Mouse (Mus musculus) heart, adult 2 months (tissue): ENCODE measurements around the gene Fzd7. TPM values are rescaled to one million over a fixed set of nuclear protein-coding genes. Genes with fewer than 3 reads are reported as not detected.

ENCODE experiments used
- DNase-seq, 2 experiments: peaks; one replicate each; pipeline ENCODE4 v3.0.0; 2021
- H3K27ac ChIP-seq: fragments of 200-600 bp; 2 replicates; pipeline ENCODE4 v1.8.1; 2022
- H3K27me3 ChIP-seq: fragments of 200-500 bp; 2 replicates; pipeline ENCODE4 v1.6.1; 2012; ENCODE audit warnings: mild to moderate bottlenecking, low read length, inconsistent platforms, mixed read lengths; ENCODE audit not compliant: control insufficient read depth, insufficient read depth
- H3K36me3 ChIP-seq: fragments of 200-500 bp; 2 replicates; pipeline ENCODE4 v1.6.1; 2012; ENCODE audit warnings: low read length, inconsistent platforms; ENCODE audit not compliant: control insufficient read depth, insufficient read depth
- H3K4me1 ChIP-seq: fragments of 200-500 bp; 2 replicates; pipeline ENCODE4 v1.6.1; 2011; ENCODE audit warnings: low read length; ENCODE audit not compliant: control insufficient read depth, insufficient read depth
- H3K4me3 ChIP-seq: fragments of 200-600 bp; 2 replicates; pipeline ENCODE4 v1.8.1; 2022
- H3K79me2 ChIP-seq: fragments of 200-500 bp; replicated peaks from 2 replicates; pipeline ENCODE4 v1.6.1; 2012; ENCODE audit warnings: mild to moderate bottlenecking, inconsistent platforms, low read length, moderate library complexity, mixed read lengths; ENCODE audit not compliant: control insufficient read depth, insufficient read depth
- H3K9ac ChIP-seq: fragments of 200-500 bp; 2 replicates; pipeline ENCODE4 v1.6.1; 2012; ENCODE audit warnings: low read depth, mild to moderate bottlenecking, control low read depth, inconsistent platforms, low read length, mixed read lengths
- CTCF ChIP-seq: fragments of 200-600 bp; IDR thresholded peaks from 2 replicates; pipeline ENCODE4 v1.8.1; 2022; ENCODE audit warnings: antibody characterized with exemption, mild to moderate bottlenecking, moderate library complexity
- EP300 ChIP-seq: fragments of 200-500 bp; IDR thresholded peaks from 2 replicates; pipeline ENCODE4 v1.6.1; 2011; ENCODE audit warnings: low read depth, low read length, control low read depth; ENCODE audit not compliant: insufficient read depth
- POLR2A ChIP-seq: fragments of 200-500 bp; IDR thresholded peaks from 2 replicates; pipeline ENCODE4 v1.6.1; 2011; ENCODE audit warnings: mild to moderate bottlenecking, low read depth, low read length, control low read depth; ENCODE audit not compliant: insufficient read depth
- WGBS: fragments of 180-500 bp; shearing (Covaris S2); methylation state at CpG from one replicate; pipeline ENCODE4 v1.1.7; 2018; 5-methylcytosine and 5-hydroxymethylcytosine counted together
- intact Hi-C: fragments of 180-260 bp; cut with DNase I; formaldehyde crosslinking; loops from one replicate; pipeline ENCODE4 v1.15.1; 2025
- polyA plus RNA-seq: library from polyadenylated mRNA; depleted of rRNA; stranded (reverse); fragments of >200 nt; gene quantifications from 2 replicates; pipeline ENCODE4 v1.2.3, GENCODE M21; 2012
- total RNA-seq, 2 experiments: library from RNA; stranded (reverse); gene quantifications; 2 replicates each; pipeline ENCODE4 v1.2.3; 2021

Gene Fzd7
- total and polyA plus RNA-seq, 3 experiments = 5.3 to 7.0 (median 5.8) TPM

DNA sequence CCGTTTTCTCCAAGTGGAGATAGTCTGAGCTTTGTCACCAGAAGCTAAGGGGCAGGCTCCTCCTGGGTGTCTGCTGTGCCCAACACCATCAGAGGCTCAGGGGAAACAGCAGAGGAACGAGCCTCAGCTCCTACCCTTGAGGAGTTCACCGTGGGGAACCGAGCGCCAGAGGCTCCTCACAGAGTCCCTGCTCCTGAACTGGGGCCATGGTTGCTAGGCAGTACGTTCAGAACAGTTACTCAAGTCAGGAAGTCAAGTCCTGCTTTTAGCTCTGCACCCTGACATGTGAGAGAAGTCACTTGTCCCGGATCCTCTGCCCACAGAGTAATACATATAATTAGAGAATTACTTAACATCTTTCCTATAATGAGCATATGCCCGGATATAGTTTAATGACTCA is 23.3 kb upstream of the Fzd7 start:
- H3K36me3 ChIP-seq = no peaks in the 10 kb centered on the region
- H3K27ac ChIP-seq = peak overlapping the region; percentile 40
- H3K79me2 ChIP-seq = no peaks in the 10 kb centered on the region
- intact Hi-C loops = no loop called here
- DNase-seq = peak; percentile 46 to 51
- H3K27me3 ChIP-seq = no peaks in the 10 kb centered on the region
- no peaks in the 10 kb centered on the region; the same call in 1 of the 2 replicates for H3K4me1 ChIP-seq
- WGBS = 26% methylated on average over 8 of the region's 8 CpGs
- no peak for TF ChIP-seq POLR2A
- no peak for TF ChIP-seq EP300
- TF ChIP-seq CTCF = no peak
- no peak overlapping the region for H3K9ac ChIP-seq
- no peak overlapping the region for H3K4me3 ChIP-seq

GRCm38 (mm10) chr1:59464696-59465639 is 17.3 kb upstream of the Fzd7 start:
- no peaks in the 10 kb centered on the region for H3K4me1 ChIP-seq
- no peaks in the 10 kb centered on the region; the same call in 1 of the 2 replicates for H3K27me3 ChIP-seq
- no peak overlapping the region for H3K27ac ChIP-seq
- TF ChIP-seq POLR2A (no peak), CTCF (no peak), EP300 (no peak)
- H3K79me2 ChIP-seq = no peaks in the 10 kb centered on the region
- intact Hi-C loops = no loop called here
- H3K9ac ChIP-seq = no peak overlapping the region
- WGBS = 47% methylated on average over 17 of the region's 17 CpGs
- no peak overlapping the region for H3K4me3 ChIP-seq
- no peaks in the 10 kb centered on the region for H3K36me3 ChIP-seq
- no peak for DNase-seq

- H3K4me1 ChIP-seq = no peaks in the 10 kb centered on the region
- no peak for DNase-seq
- WGBS = 84% methylated on average over 9 of the region's 9 CpGs
- H3K4me3 ChIP-seq = no peak overlapping the region
- no peaks in the 10 kb centered on the region for H3K36me3 ChIP-seq
- intact Hi-C loops = no loop called here
- no peak for TF ChIP-seq CTCF
- no peak for TF ChIP-seq EP300
- no peak for TF ChIP-seq POLR2A
- H3K9ac ChIP-seq = no peak overlapping the region
- H3K27me3 ChIP-seq = no peaks in the 10 kb centered on the region; the same call in 1 of the 2 replicates
- no peak overlapping the region for H3K27ac ChIP-seq
- no peaks in the 10 kb centered on the region for H3K79me2 ChIP-seq
Observed at GRCm38 (mm10) chr1:59465640-59466008, 16.6 kb upstream of the Fzd7 start.

DNA sequence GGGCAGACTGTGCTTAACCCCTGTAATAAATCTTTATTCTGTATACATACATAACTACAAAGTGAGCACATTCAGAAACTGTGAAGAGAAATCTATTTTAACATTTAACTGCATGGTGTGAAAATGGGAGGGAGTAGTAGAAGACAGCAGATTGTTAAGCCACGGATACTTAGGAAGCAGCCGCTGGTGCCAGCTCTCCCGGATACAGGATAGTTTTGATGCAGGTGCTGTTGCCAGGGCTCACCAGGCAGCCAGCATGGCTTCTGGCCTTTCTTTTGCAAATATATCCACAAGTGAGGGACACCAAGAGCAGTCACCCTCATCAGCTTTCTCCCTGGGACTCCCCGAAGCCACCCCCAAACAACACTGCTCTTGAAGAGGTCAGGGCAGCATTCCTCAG is 13.1 kb upstream of the Fzd7 start:
- no peak for DNase-seq
- 79% methylated on average over 4 of the region's 4 CpGs for WGBS
- no peak overlapping the region for H3K27ac ChIP-seq
- H3K4me3 ChIP-seq = no peak overlapping the region
- no peaks in the 10 kb centered on the region for H3K36me3 ChIP-seq
- TF ChIP-seq EP300 (no peak), POLR2A (no peak), CTCF (no peak)
- intact Hi-C loops = no loop called here
- H3K27me3 ChIP-seq = no peaks in the 10 kb centered on the region; the same call in 1 of the 2 replicates
- H3K79me2 ChIP-seq = no peaks in the 10 kb centered on the region
- no peaks in the 10 kb centered on the region for H3K4me1 ChIP-seq
- no peak overlapping the region for H3K9ac ChIP-seq

DNA sequence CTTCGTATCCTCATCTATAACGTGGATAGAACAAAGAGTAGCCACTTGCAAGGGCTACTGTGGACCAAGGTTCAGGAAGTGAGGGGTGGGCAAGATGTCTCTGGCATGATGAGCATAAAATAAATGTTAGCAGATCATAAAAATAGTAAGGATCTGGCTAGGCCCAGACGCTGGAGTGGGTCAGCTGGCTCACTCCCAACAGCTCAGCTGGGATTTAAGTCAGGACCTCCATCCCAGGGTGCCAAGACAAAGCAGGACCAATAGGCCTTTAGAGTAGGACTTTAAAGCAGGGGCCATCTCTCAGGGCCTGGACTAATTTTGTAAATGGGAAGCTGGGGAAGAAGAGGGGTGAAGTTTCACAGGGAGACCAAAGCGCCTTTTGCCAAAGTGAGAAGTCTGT is 11.5 kb upstream of the Fzd7 start:
- Histone ChIP-seq H3K36me3 (no peaks in the 10 kb centered on the region), H3K27ac (no peak overlapping the region), H3K79me2 (no peaks in the 10 kb centered on the region), H3K4me3 (no peak overlapping the region), H3K9ac (no peak overlapping the region), H3K27me3 (no peaks in the 10 kb centered on the region; the same call in 1 of the 2 replicates), H3K4me1 (no peaks in the 10 kb centered on the region)
- WGBS = 63% methylated on average over 4 of the region's 4 CpGs
- intact Hi-C loops = no loop called here
- TF ChIP-seq CTCF (no peak), EP300 (no peak), POLR2A (no peak)
- no peak for DNase-seq
